Mouse (Mus musculus): ENCODE measurements at regions not wholly inside any gene's neighbourhood (a gene's known extent, or its start where the extent isn't known, plus 50 kb on each side); places are given as distances from the start of the nearest gene placed in this dataset.
"Not testable (repeated sequence)": the region's sequence is repeated elsewhere in the genome, so short reads cannot be mapped to it uniquely, and the experiment has no call there.

- DNase-seq: no peak
Measured at GRCm38 (mm10) chr12:114583371-114583770, 1039.7 kb downstream of the Adam6a start.

GRCm38 (mm10) chr12:114587227-114587626 is 1043.5 kb downstream of the Adam6a start:
- no peak for DNase-seq

- no peak for DNase-seq
Measured at GRCm38 (mm10) chr12:114597672-114598071, 1054.0 kb downstream of the Adam6a start.

- DNase-seq: no peak
Measured at GRCm38 (mm10) chr12:114609171-114609570, 1065.5 kb downstream of the Adam6a start.

- DNase-seq: no peak
Measured at GRCm38 (mm10) chr12:114612108-114612507, 1068.4 kb downstream of the Adam6a start.

- DNase-seq: no peak
Measured at GRCm38 (mm10) chr12:114615179-114615578, 1071.5 kb downstream of the Adam6a start.

- DNase-seq: no peak
Measured at GRCm38 (mm10) chr12:114615712-114616111, 1072.0 kb downstream of the Adam6a start.

GRCm38 (mm10) chr12:114641089-114641488 is 1097.4 kb downstream of the Adam6a start:
- no peak for DNase-seq

- DNase-seq: no peak
Measured at GRCm38 (mm10) chr12:114646372-114646771, 1102.7 kb downstream of the Adam6a start.

- not testable (repeated sequence) for DNase-seq
Measured at GRCm38 (mm10) chr12:114650432-114651101, 1106.9 kb downstream of the Adam6a start.

- DNase-seq: not testable (repeated sequence)
Measured at GRCm38 (mm10) chr12:114657134-114657533, 1113.4 kb downstream of the Adam6a start.

Small RNA genes lying in the stretch of these regions (microRNA-seq; reads per million reads assigned to microRNA genes)
- gene Mir7094-1 (0 reads per million in 2 experiments), gene Mir7094-2 (0 reads per million in 2 experiments)
